Mouse (Mus musculus): ENCODE measurements around the gene Slc5a11.

DNA sequence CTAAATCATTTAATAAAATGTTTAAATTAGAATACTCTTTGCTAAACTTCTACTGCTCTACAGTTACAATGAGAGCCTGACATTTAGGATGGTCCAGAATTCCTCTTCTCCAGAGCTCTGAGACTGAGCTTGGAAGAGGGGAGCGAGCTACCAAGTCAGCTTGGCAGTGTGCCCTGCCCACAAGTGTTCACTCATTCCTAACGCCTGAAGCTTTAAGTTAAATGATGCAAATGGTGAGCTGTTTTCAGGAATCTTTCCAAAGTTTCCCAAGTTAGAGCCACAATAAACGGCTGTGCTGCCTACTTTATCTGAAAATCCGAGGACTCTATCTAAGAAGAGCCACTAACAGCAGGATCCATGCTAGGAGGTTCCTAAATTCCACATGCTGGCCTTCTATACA, 69.2 kb downstream of the Slc5a11 start:
- TF ChIP-seq CTCF (IDR thresholded peaks at IDR 0.05; ENCODE audit: low read depth) (no peak), EP300 (IDR thresholded peaks at IDR 0.05; ENCODE audit: low read depth) (no peak)

Data from liver, embryonic 14.5 days (tissue).